Mouse (Mus musculus): ENCODE data around the gene Dusp5. TPM values are rescaled to one million over a fixed set of nuclear protein-coding genes. Genes with fewer than 3 reads are reported as not detected.

The Dusp5 gene
- total and polyA plus RNA-seq, 3 experiments: 4.7 to 7.5 (median 6.9) TPM

GRCm38 (mm10) chr19:53534757-53535410 is 6.0 kb downstream of the Dusp5 start:
- H3K79me2 ChIP-seq (replicated peaks; ENCODE audit: control insufficient read depth, insufficient read depth, low read length): no peaks in the 10 kb centered on the region
- no peaks in the 10 kb centered on the region for H3K27me3 ChIP-seq (ENCODE audit: control insufficient read depth, insufficient read depth, low read length)
- no peaks in the 10 kb centered on the region for H3K36me3 ChIP-seq (ENCODE audit: control insufficient read depth, insufficient read depth, low read length)
- H3K4me3 ChIP-seq: no peak overlapping the region
- H3K9ac ChIP-seq (ENCODE audit: low read depth, low read length): no peak overlapping the region
- no peaks in the 10 kb centered on the region for H3K4me1 ChIP-seq (ENCODE audit: control insufficient read depth, insufficient read depth, low read length)
- 62% methylated on average over 7 of the region's 7 CpGs for WGBS
- H3K27ac ChIP-seq: no peak overlapping the region
- no peak for DNase-seq
- intact Hi-C loops (cut with DNase I): loop anchor here (5.0 kb wide), 2 partner anchors 38 to 113 kb away; no protein-coding TSS in a partner anchor
- TF ChIP-seq POLR2A (IDR thresholded peaks at IDR 0.05; ENCODE audit: insufficient read depth, low read depth, low read length) (no peak), EP300 (IDR thresholded peaks at IDR 0.05; ENCODE audit: insufficient read depth, low read depth, low read length) (no peak), CTCF (IDR thresholded peaks at IDR 0.05) (no peak)

GRCm38 (mm10) chr19:53535421-53535820 is 6.5 kb downstream of the Dusp5 start:
- Histone ChIP-seq H3K79me2 (replicated peaks; ENCODE audit: control insufficient read depth, insufficient read depth, low read length) (no peaks in the 10 kb centered on the region), H3K4me1 (ENCODE audit: control insufficient read depth, insufficient read depth, low read length) (no peaks in the 10 kb centered on the region), H3K4me3 (no peak overlapping the region), H3K27me3 (ENCODE audit: control insufficient read depth, insufficient read depth, low read length) (no peaks in the 10 kb centered on the region), H3K9ac (ENCODE audit: low read depth, low read length) (no peak overlapping the region), H3K36me3 (ENCODE audit: control insufficient read depth, insufficient read depth, low read length) (no peaks in the 10 kb centered on the region), H3K27ac (no peak overlapping the region)
- 47% methylated on average over 6 of the region's 6 CpGs for WGBS
- no peak for DNase-seq
- TF ChIP-seq CTCF (IDR thresholded peaks at IDR 0.05) (no peak), POLR2A (IDR thresholded peaks at IDR 0.05; ENCODE audit: insufficient read depth, low read depth, low read length) (no peak), EP300 (IDR thresholded peaks at IDR 0.05; ENCODE audit: insufficient read depth, low read depth, low read length) (no peak)
- intact Hi-C loops (cut with DNase I): no loop called here

GRCm38 (mm10) chr19:53536251-53536650 is 7.3 kb downstream of the Dusp5 start:
- Histone ChIP-seq H3K27me3 (ENCODE audit: control insufficient read depth, insufficient read depth, low read length) (no peaks in the 10 kb centered on the region), H3K4me1 (ENCODE audit: control insufficient read depth, insufficient read depth, low read length) (no peaks in the 10 kb centered on the region), H3K27ac (no peak overlapping the region), H3K4me3 (no peak overlapping the region), H3K79me2 (replicated peaks; ENCODE audit: control insufficient read depth, insufficient read depth, low read length) (no peaks in the 10 kb centered on the region), H3K9ac (ENCODE audit: low read depth, low read length) (no peak overlapping the region), H3K36me3 (ENCODE audit: control insufficient read depth, insufficient read depth, low read length) (no peaks in the 10 kb centered on the region)
- intact Hi-C loops (cut with DNase I): no loop called here
- TF ChIP-seq EP300 (IDR thresholded peaks at IDR 0.05; ENCODE audit: insufficient read depth, low read depth, low read length): no peak
- DNase-seq: no peak
- 90% methylated on average over 6 of the region's 6 CpGs for WGBS

- Histone ChIP-seq H3K36me3 (ENCODE audit: control insufficient read depth, insufficient read depth, low read length) (no peaks in the 10 kb centered on the region), H3K4me1 (ENCODE audit: control insufficient read depth, insufficient read depth, low read length) (no peaks in the 10 kb centered on the region), H3K9ac (ENCODE audit: low read depth, low read length) (no peak overlapping the region), H3K4me3 (no peak overlapping the region), H3K79me2 (replicated peaks; ENCODE audit: control insufficient read depth, insufficient read depth, low read length) (no peaks in the 10 kb centered on the region), H3K27me3 (ENCODE audit: control insufficient read depth, insufficient read depth, low read length) (no peaks in the 10 kb centered on the region), H3K27ac (no peak overlapping the region)
- TF ChIP-seq CTCF (IDR thresholded peaks at IDR 0.05): no peak
- TF ChIP-seq POLR2A (IDR thresholded peaks at IDR 0.05; ENCODE audit: insufficient read depth, low read depth, low read length): no peak
- TF ChIP-seq EP300 (IDR thresholded peaks at IDR 0.05; ENCODE audit: insufficient read depth, low read depth, low read length): no peak
- WGBS: 88% methylated on average over 17 of the region's 17 CpGs
- intact Hi-C loops (cut with DNase I): no loop called here
- no peak for DNase-seq
Observed at GRCm38 (mm10) chr19:53536731-53537666, 8.1 kb downstream of the Dusp5 start.

- intact Hi-C loops (cut with DNase I): no loop called here
- no peaks in the 10 kb centered on the region for H3K79me2 ChIP-seq (replicated peaks; ENCODE audit: control insufficient read depth, insufficient read depth, low read length)
- H3K27ac ChIP-seq: no peak overlapping the region
- DNase-seq: no peak
- 42% methylated on average over 11 of the region's 11 CpGs for WGBS
- no peaks in the 10 kb centered on the region for H3K4me1 ChIP-seq (ENCODE audit: control insufficient read depth, insufficient read depth, low read length)
- no peaks in the 10 kb centered on the region for H3K36me3 ChIP-seq (ENCODE audit: control insufficient read depth, insufficient read depth, low read length)
- no peak overlapping the region for H3K9ac ChIP-seq (ENCODE audit: low read depth, low read length)
- TF ChIP-seq CTCF (IDR thresholded peaks at IDR 0.05): no peak
- no peak for TF ChIP-seq EP300 (IDR thresholded peaks at IDR 0.05; ENCODE audit: insufficient read depth, low read depth, low read length)
- TF ChIP-seq POLR2A (IDR thresholded peaks at IDR 0.05; ENCODE audit: insufficient read depth, low read depth, low read length): no peak
- no peaks in the 10 kb centered on the region for H3K27me3 ChIP-seq (ENCODE audit: control insufficient read depth, insufficient read depth, low read length)
- no peak overlapping the region for H3K4me3 ChIP-seq
Observed at GRCm38 (mm10) chr19:53538024-53538423, 9.1 kb downstream of the Dusp5 start.

GRCm38 (mm10) chr19:53538796-53539195 is 9.9 kb downstream of the Dusp5 start:
- DNase-seq: no peak
- Histone ChIP-seq H3K27me3 (ENCODE audit: control insufficient read depth, insufficient read depth, low read length) (no peaks in the 10 kb centered on the region), H3K79me2 (replicated peaks; ENCODE audit: control insufficient read depth, insufficient read depth, low read length) (no peaks in the 10 kb centered on the region), H3K36me3 (ENCODE audit: control insufficient read depth, insufficient read depth, low read length) (no peaks in the 10 kb centered on the region), H3K27ac (no peak overlapping the region), H3K4me3 (no peak overlapping the region), H3K9ac (ENCODE audit: low read depth, low read length) (no peak overlapping the region), H3K4me1 (ENCODE audit: control insufficient read depth, insufficient read depth, low read length) (no peaks in the 10 kb centered on the region)
- no peak for TF ChIP-seq POLR2A (IDR thresholded peaks at IDR 0.05; ENCODE audit: insufficient read depth, low read depth, low read length)
- TF ChIP-seq CTCF (IDR thresholded peaks at IDR 0.05): no peak
- no peak for TF ChIP-seq EP300 (IDR thresholded peaks at IDR 0.05; ENCODE audit: insufficient read depth, low read depth, low read length)
- 52% methylated on average over 5 of the region's 5 CpGs for WGBS
- intact Hi-C loops (cut with DNase I): no loop called here
